Mouse (Mus musculus) intestine, embryonic 14.5 days (tissue): ENCODE measurements around the gene Slc6a1. TPM values are rescaled to one million over a fixed set of nuclear protein-coding genes. Genes with fewer than 3 reads are reported as not detected.

Experiments
- ATAC-seq: fragments of 200-750 bp; cut with Nextera tagmentation; replicated peaks from 2 replicates; pipeline ENCODE4 v1.8.0; 2017; ENCODE audit warnings: low read depth, moderate number of reproducible peaks, moderate TSS enrichment, moderate library complexity; ENCODE audit not compliant: low FRiP score, low TSS enrichment
- DNase-seq: peaks from one replicate; pipeline ENCODE4 v3.0.0-alpha.2; 2018; ENCODE audit warnings: low spot score
- H3K27ac ChIP-seq: fragments of 300-500 bp; sonication (generic); 2 replicates; pipeline ENCODE4 v1.5.1; 2014; ENCODE audit warnings: low read depth, mild to moderate bottlenecking, control low read depth
- H3K27me3 ChIP-seq: fragments of 300-500 bp; sonication (generic); replicated peaks from 2 replicates; pipeline ENCODE4 v1.6.1; 2014; ENCODE audit warnings: low read length, control low read depth; ENCODE audit not compliant: control insufficient read depth, insufficient read depth
- H3K36me3 ChIP-seq: fragments of 300-500 bp; sonication (generic); 2 replicates; pipeline ENCODE4 v1.6.1; 2014; ENCODE audit warnings: low read length, control low read depth; ENCODE audit not compliant: control insufficient read depth, insufficient read depth
- H3K4me1 ChIP-seq: fragments of 300-500 bp; sonication (generic); replicated peaks from 2 replicates; pipeline ENCODE4 v1.6.1; 2014; ENCODE audit warnings: low read length, control low read depth, mixed read lengths; ENCODE audit not compliant: control insufficient read depth, insufficient read depth
- H3K4me2 ChIP-seq: fragments of 300-500 bp; sonication (generic); 2 replicates; pipeline ENCODE4 v1.6.1; 2014; ENCODE audit warnings: low read length
- H3K4me3 ChIP-seq: fragments of 300-500 bp; sonication (generic); 2 replicates; pipeline ENCODE4 v1.5.1; 2014; ENCODE audit warnings: low read depth, low read length, control low read depth, mixed read lengths
- H3K9ac ChIP-seq: fragments of 300-500 bp; sonication (generic); 2 replicates; pipeline ENCODE4 v1.6.1; 2014; ENCODE audit warnings: mild to moderate bottlenecking, low read length
- H3K9me3 ChIP-seq: fragments of 300-500 bp; sonication (generic); 2 replicates; pipeline ENCODE4 v1.6.1; 2016; ENCODE audit warnings: low read length, control low read depth; ENCODE audit not compliant: control insufficient read depth
- WGBS: fragments of 180-500 bp; shearing (Covaris S2); extraction: QIAGEN DNeasy Blood & Tissue Kit; methylation state at CpG from one replicate; pipeline ENCODE4 v1.1.7; 2014; 5-methylcytosine and 5-hydroxymethylcytosine counted together
- polyA plus RNA-seq: library from polyadenylated mRNA; unstranded; fragments of >200 nt; fragmentation: Nextera tagmentation; extraction: Ambion mirVana; gene quantifications from 2 replicates; pipeline ENCODE4 v1.2.1, GENCODE M21; 2014

The Slc6a1 gene
- polyA plus RNA-seq, 1 experiment from 2014 or later, result not detected

GRCm38 (mm10) chr6:114283278-114283770 lies 889 bp downstream of the Slc6a1 start:
- no peaks in the 10 kb centered on the region for H3K36me3 ChIP-seq
- H3K4me3 ChIP-seq, result no peak overlapping the region
- no peak overlapping the region for H3K4me2 ChIP-seq
- H3K4me1 ChIP-seq, result no peaks in the 10 kb centered on the region
- H3K27ac ChIP-seq, result no peak overlapping the region
- no peak for DNase-seq
- no peak for ATAC-seq
- peaks cover 67% of the 10 kb centered on the region for H3K27me3 ChIP-seq
- H3K9ac ChIP-seq, result no peak overlapping the region
- 13% methylated on average over 8 of the region's 8 CpGs for WGBS
- H3K9me3 ChIP-seq, result no peaks in the 10 kb centered on the region

GRCm38 (mm10) chr6:114283927-114284703 lies 1.7 kb downstream of the Slc6a1 start:
- ATAC-seq, result no peak
- no peak overlapping the region for H3K4me2 ChIP-seq
- whole genome bisulfite sequencing, result 49% methylated on average over 10 of the region's 10 CpGs

DNA sequence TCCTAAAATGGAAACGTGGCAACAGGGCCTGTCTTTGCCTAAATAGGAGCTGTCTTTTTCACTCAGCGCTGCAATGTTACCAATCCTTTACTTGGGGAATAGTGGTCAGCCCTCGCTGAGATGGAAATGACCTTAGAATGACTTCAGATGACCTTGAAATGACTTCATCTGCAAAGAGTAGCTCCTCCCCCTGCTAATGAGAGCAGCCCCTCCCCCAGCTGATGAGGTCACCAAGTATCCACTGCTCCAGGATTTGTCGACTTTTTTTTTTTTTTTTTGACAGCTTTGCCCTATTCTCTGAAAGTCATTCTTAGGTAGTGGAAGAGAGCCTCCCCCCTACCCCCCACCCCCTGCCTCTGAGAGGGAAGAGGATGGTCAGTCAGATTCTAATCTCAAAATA lies 3.0 kb downstream of the Slc6a1 start:
- no peaks in the 10 kb centered on the region for H3K36me3 ChIP-seq
- H3K4me3 ChIP-seq, result no peak overlapping the region
- no peaks in the 10 kb centered on the region for H3K9me3 ChIP-seq
- no peaks in the 10 kb centered on the region for H3K4me1 ChIP-seq
- 23% methylated on average over 4 of the region's 4 CpGs for WGBS
- DNase-seq (no peak), ATAC-seq (no peak)
- no peak overlapping the region for H3K9ac ChIP-seq
- H3K27me3 ChIP-seq, result peaks cover 67% of the 10 kb centered on the region
- no peak overlapping the region for H3K4me2 ChIP-seq
- H3K27ac ChIP-seq, result no peak overlapping the region

More at GRCm38 (mm10) chr6:114283927-114284703, 1.7 kb downstream of the Slc6a1 start:
- DNase-seq, result no peak
- no peaks in the 10 kb centered on the region for H3K9me3 ChIP-seq
- no peak overlapping the region for H3K9ac ChIP-seq
- H3K4me1 ChIP-seq, result no peaks in the 10 kb centered on the region
- H3K4me3 ChIP-seq, result no peak overlapping the region
- H3K27me3 ChIP-seq, result peaks cover 67% of the 10 kb centered on the region
- no peaks in the 10 kb centered on the region for H3K36me3 ChIP-seq
- H3K27ac ChIP-seq, result no peak overlapping the region

- H3K36me3 ChIP-seq, result no peaks in the 10 kb centered on the region
- H3K27ac ChIP-seq, result no peak overlapping the region
- no peaks in the 10 kb centered on the region for H3K9me3 ChIP-seq
- no peak for ATAC-seq
- H3K4me2 ChIP-seq, result no peak overlapping the region
- no peak overlapping the region for H3K9ac ChIP-seq
- no peak overlapping the region for H3K4me3 ChIP-seq
- H3K27me3 ChIP-seq, result peaks cover 38% of the 10 kb centered on the region
- DNase-seq, result no peak
- 44% methylated on average over 7 of the region's 7 CpGs for WGBS
- H3K4me1 ChIP-seq, result no peaks in the 10 kb centered on the region
Measured at GRCm38 (mm10) chr6:114289106-114289505, 6.7 kb downstream of the Slc6a1 start.

GRCm38 (mm10) chr6:114290184-114290583 lies 7.7 kb downstream of the Slc6a1 start:
- H3K4me3 ChIP-seq, result no peak overlapping the region
- peaks cover 27% of the 10 kb centered on the region for H3K27me3 ChIP-seq
- no peak overlapping the region for H3K4me2 ChIP-seq
- H3K9ac ChIP-seq, result no peak overlapping the region
- no peaks in the 10 kb centered on the region for H3K4me1 ChIP-seq
- no peak overlapping the region for H3K27ac ChIP-seq
- WGBS, result 52% methylated on average over 8 of the region's 8 CpGs
- H3K9me3 ChIP-seq, result no peaks in the 10 kb centered on the region
- DNase-seq (no peak), ATAC-seq (no peak)
- no peaks in the 10 kb centered on the region for H3K36me3 ChIP-seq

GRCm38 (mm10) chr6:114290929-114291328 lies 8.5 kb downstream of the Slc6a1 start:
- H3K9me3 ChIP-seq, result no peaks in the 10 kb centered on the region
- DNase-seq (no peak), ATAC-seq (no peak)
- H3K4me3 ChIP-seq, result no peak overlapping the region
- peaks cover 20% of the 10 kb centered on the region for H3K27me3 ChIP-seq
- no peak overlapping the region for H3K9ac ChIP-seq
- H3K4me1 ChIP-seq, result no peaks in the 10 kb centered on the region
- 58% methylated on average over 4 of the region's 4 CpGs for WGBS
- H3K27ac ChIP-seq, result no peak overlapping the region
- no peaks in the 10 kb centered on the region for H3K36me3 ChIP-seq
- H3K4me2 ChIP-seq, result no peak overlapping the region

- no peaks in the 10 kb centered on the region for H3K4me1 ChIP-seq
- H3K36me3 ChIP-seq, result no peaks in the 10 kb centered on the region
- no peak overlapping the region for H3K4me2 ChIP-seq
- no peaks in the 10 kb centered on the region for H3K9me3 ChIP-seq
- DNase-seq, result no peak
- no peak for ATAC-seq
- H3K4me3 ChIP-seq, result no peak overlapping the region
- 54% methylated on average over 5 of the region's 5 CpGs for WGBS
- no peak overlapping the region for H3K27ac ChIP-seq
- H3K9ac ChIP-seq, result no peak overlapping the region
- peaks cover 15% of the 10 kb centered on the region for H3K27me3 ChIP-seq
Measured at GRCm38 (mm10) chr6:114291396-114291795, 9.0 kb downstream of the Slc6a1 start.

GRCm38 (mm10) chr6:114293511-114293910 lies 11.1 kb downstream of the Slc6a1 start:
- Histone ChIP-seq H3K27ac (no peak overlapping the region), H3K4me1 (0 out of 2 replicates have a peak, but pooled peaks cover 3% of the 10 kb centered on the region), H3K27me3 (no peaks in the 10 kb centered on the region; the same call in none of the 2 replicates), H3K4me2 (no peak overlapping the region), H3K9me3 (no peaks in the 10 kb centered on the region), H3K9ac (no peak overlapping the region), H3K4me3 (no peak overlapping the region), H3K36me3 (no peaks in the 10 kb centered on the region)
- WGBS, result 32% methylated on average over 8 of the region's 8 CpGs
- DNase-seq, result no peak
- no peak for ATAC-seq

GRCm38 (mm10) chr6:114295086-114295485 lies 12.7 kb downstream of the Slc6a1 start:
- H3K27me3 ChIP-seq, result no peaks in the 10 kb centered on the region; the same call in 1 of the 2 replicates
- no peak overlapping the region for H3K9ac ChIP-seq
- no peaks in the 10 kb centered on the region for H3K9me3 ChIP-seq
- WGBS, result 82% methylated on average over 4 of the region's 4 CpGs
- DNase-seq (no peak), ATAC-seq (no peak)
- 0 out of 2 replicates have a peak, but pooled peaks cover 3% of the 10 kb centered on the region for H3K4me1 ChIP-seq
- no peak overlapping the region for H3K4me3 ChIP-seq
- H3K27ac ChIP-seq, result no peak overlapping the region
- H3K36me3 ChIP-seq, result no peaks in the 10 kb centered on the region
- no peak overlapping the region for H3K4me2 ChIP-seq
